8 mouse cellular contexts compared by ENCODE assay signal in genomic region chr2:114186924-114187323, GRCm38 (mm10). TPM values are rescaled to one million over a fixed set of nuclear protein-coding genes. Genes with fewer than 3 reads are reported as not detected.
DNase-seq lines count a peak whose midpoint lies in the region; ATAC-seq and TF ChIP-seq lines count a peak whose summit lies in the region.
"Not testable (repeated sequence)": the region's sequence is repeated elsewhere in the genome, so short reads cannot be mapped to it uniquely, and the experiment has no call there.

Aqr (minus strand) TSS chr2:114187024.

- WGBS in embryonic facial prominence, embryonic 13.5 days, result 88% methylated on average over 1 of the region's 6 CpGs
- 100% methylated on average over 1 of the region's 6 CpGs for WGBS in kidney, postnatal 0 days
- WGBS in limb, embryonic 12.5 days, result 95% methylated on average over 1 of the region's 6 CpGs
- 86% methylated on average over 1 of the region's 6 CpGs for WGBS in spleen, adult 2 months

- DNase-seq in gastrocnemius, postnatal 25 days; heart, postnatal 4 days; kidney, postnatal 0 days (ENCODE audit: low spot score); spleen, adult 2 months (ENCODE audit: low read depth in 1 of 2, low spot score in 2 of 2): not testable (repeated sequence)

- TF ChIP-seq CTCF in kidney, postnatal 0 days (IDR thresholded peaks at IDR 0.05; ENCODE audit: low read depth); spleen, adult 2 months (IDR thresholded peaks at IDR 0.05; ENCODE audit: extremely low read depth, insufficient read depth, insufficient read length, insufficient replicate concordance): not testable (repeated sequence)

- not testable (repeated sequence) for H3K4me1 ChIP-seq in embryonic facial prominence, embryonic 13.5 days; kidney, postnatal 0 days (replicated peaks; ENCODE audit: insufficient read depth, low read length); limb, embryonic 12.5 days (replicated peaks); spleen, adult 2 months (ENCODE audit: control insufficient read depth, insufficient read depth, insufficient read length)

- not testable (repeated sequence) for H3K27me3 ChIP-seq in embryonic facial prominence, embryonic 13.5 days; kidney, postnatal 0 days (ENCODE audit: insufficient read depth, low read length); limb, embryonic 12.5 days; spleen, adult 2 months (ENCODE audit: control insufficient read depth, insufficient read depth, low read length)

- H3K36me3 ChIP-seq in embryonic facial prominence, embryonic 13.5 days; kidney, postnatal 0 days (ENCODE audit: insufficient read depth, low read length); limb, embryonic 12.5 days; spleen, adult 2 months (ENCODE audit: control insufficient read depth, insufficient read depth, low read length): not testable (repeated sequence)

- ATAC-seq in activated CD4-positive, CD25-positive, alpha-beta regulatory T cell, adult 4 months; embryonic facial prominence, embryonic 13.5 days (ENCODE audit: insufficient number of reproducible peaks, insufficient read depth, low FRiP score, low TSS enrichment, low read depth); kidney, postnatal 0 days (replicated peaks; ENCODE audit: low FRiP score, low read depth); limb, embryonic 12.5 days (ENCODE audit: insufficient number of reproducible peaks, insufficient read depth, low FRiP score, low TSS enrichment, low read depth); megakaryocyte-erythroid progenitor cell, adult 5-6 weeks (replicated peaks; ENCODE audit: low FRiP score, low TSS enrichment, poor library complexity, severe bottlenecking): not testable (repeated sequence)

- not testable (repeated sequence) for H3K4me3 ChIP-seq in embryonic facial prominence, embryonic 13.5 days; kidney, postnatal 0 days (replicated peaks; ENCODE audit: low read depth, low read length); limb, embryonic 12.5 days (replicated peaks); spleen, adult 2 months (ENCODE audit: extremely low read depth, insufficient read depth, insufficient read length)

- H3K27ac ChIP-seq in embryonic facial prominence, embryonic 13.5 days; kidney, postnatal 0 days; limb, embryonic 12.5 days; spleen, adult 2 months (ENCODE audit: insufficient read depth, low read length): not testable (repeated sequence)

- H3K9ac ChIP-seq in embryonic facial prominence, embryonic 13.5 days; kidney, postnatal 0 days (ENCODE audit: low read depth, low read length); limb, embryonic 12.5 days (replicated peaks): not testable (repeated sequence)

- not testable (repeated sequence) for H3K4me2 ChIP-seq in embryonic facial prominence, embryonic 13.5 days; kidney, postnatal 0 days (ENCODE audit: low read length); limb, embryonic 12.5 days

- H3K9me3 ChIP-seq in embryonic facial prominence, embryonic 13.5 days; kidney, postnatal 0 days (replicated peaks; ENCODE audit: low read length); limb, embryonic 12.5 days: not testable (repeated sequence)

- TF ChIP-seq POLR2A in spleen, adult 2 months (IDR thresholded peaks at IDR 0.05; ENCODE audit: low read depth, low read length), result not testable (repeated sequence)

RNA-seq across cellular contexts. Expression of gene Aqr, which starts in this region (rescaled TPM):
- 10 to 100 TPM; 37.1 to 43.7 TPM for polyA plus RNA-seq in activated CD4-positive, CD25-positive, alpha-beta regulatory T cell, adult 4 months (2017; shearing (Covaris generic))
- 47.0 and 48.1 TPM in 2 replicates for polyA plus RNA-seq in embryonic facial prominence, embryonic 13.5 days (2015; fragmentation: Nextera tagmentation; extraction: Ambion mirVana)
- total RNA-seq in gastrocnemius, postnatal 25 days (2021), result 10 to 100 TPM; 10.1 to 10.3 TPM
- 10 to 100 TPM; 26.0 to 26.6 TPM for total RNA-seq in heart, postnatal 4 days (2021)
- polyA plus RNA-seq in kidney, postnatal 0 days (2015; fragmentation: Nextera tagmentation; extraction: Ambion mirVana), result 39.9 and 44.4 TPM in 2 replicates
- polyA plus RNA-seq in limb, embryonic 12.5 days (2016; fragmentation: Nextera tagmentation; extraction: Ambion mirVana), result 54.6 and 54.9 TPM in 2 replicates
- 74.2 and 75.4 TPM in 2 replicates for total RNA-seq in megakaryocyte-erythroid progenitor cell, adult 5-6 weeks (2014; fragmentation: Nextera tagmentation)
- total RNA-seq in megakaryocyte-erythroid progenitor cell, adult 5-6 weeks (2017), result 68.5 and 74.9 TPM in 2 replicates
- polyA plus RNA-seq in spleen, adult 2 months (2012; rRNA removed), result 16.0 and 17.4 TPM in 2 replicates
